Mouse (Mus musculus): ENCODE results near the gene Fiz1.

Gene Fiz1

DNA sequence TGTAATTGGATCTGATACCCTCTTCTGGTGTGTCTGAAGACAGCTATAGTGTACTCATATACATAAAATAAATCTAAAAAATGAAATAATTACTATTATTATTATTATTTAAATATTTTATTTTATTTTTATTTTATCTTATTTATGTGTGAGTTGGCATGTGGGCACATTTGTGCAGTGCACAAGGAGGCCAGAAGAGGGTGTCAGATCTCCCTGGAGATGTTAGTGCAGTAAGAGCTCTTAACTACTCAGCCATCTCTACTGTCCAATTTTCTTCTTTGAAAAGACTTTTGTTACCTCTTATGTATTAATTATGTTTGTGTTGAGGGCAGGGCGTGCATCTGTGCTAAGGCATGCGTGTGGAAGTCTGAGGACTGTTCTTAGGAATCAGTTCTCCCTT, 14.6 kb downstream of the Fiz1 start:
- DNase-seq (ENCODE audit: low spot score), result no peak

DNA sequence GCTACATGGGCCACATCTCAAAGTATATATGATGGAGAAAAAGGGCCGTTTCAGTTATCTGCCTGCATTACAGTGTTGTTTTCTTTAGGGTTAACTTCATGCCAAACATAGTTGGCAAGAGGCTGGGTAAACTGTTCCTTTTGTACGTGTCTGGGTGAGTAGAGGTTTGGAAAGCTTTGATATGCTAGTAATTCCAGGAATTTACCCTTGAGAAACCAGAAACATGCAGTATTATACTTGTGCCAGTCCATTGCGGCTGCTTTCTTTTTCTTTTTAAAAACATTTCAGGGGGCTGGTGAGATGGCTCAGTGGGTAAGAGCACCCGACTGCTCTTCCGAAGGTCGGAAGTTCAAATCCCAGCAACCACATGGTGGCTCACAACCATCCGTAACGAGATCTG, 17.6 kb downstream of the Fiz1 start:
- DNase-seq (ENCODE audit: low spot score), result no peak

DNA sequence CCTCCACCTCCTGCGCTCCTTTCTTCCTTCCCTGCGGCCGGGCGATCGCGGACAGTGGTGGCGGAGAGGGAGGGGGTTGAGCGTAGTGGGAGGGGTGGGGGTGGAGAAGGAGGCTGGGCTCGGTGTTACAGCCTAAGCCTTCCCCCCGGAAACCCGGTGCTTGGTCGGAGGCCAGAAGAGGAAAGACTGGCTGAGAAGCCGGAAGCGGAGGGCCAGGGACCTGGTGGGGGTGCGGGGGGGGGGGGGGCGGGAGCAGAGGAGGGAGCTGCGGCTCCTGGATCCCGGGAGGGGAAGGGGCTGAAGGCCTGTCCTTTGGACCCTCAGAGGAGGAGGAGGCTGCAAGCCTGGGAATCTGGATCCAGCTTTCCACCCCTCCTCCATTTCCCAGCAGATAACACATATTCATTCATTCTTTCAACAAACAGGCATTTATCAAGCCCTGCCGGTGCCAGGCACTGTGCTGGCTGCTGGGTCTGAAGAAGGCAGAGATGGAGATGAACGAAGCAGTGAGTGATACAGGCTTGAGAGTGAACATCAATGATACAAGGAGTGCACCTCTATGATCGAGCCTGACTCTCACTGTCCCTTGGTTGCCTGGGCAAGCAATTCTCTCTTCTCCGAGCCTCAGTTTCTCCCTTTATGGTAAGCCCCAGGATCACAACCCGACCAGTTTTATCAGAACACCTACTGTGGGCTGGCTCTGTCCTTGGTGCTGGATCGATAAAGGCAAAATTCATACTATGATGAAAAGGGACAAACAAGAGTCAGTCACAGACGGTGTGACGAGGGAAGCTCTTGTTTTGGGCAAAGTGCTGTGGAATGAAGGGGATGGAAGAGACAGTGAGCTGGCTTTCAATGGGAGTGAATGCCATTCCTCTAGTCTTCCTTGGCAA, 18.2 kb downstream of the Fiz1 start, which contains the start of gene Zfp579:
Gene Zfp579, minus strand, starts transcription at position 156 of the 893 bp plus-strand sequence.
- DNase-seq (ENCODE audit: low spot score), result no peak

DNA sequence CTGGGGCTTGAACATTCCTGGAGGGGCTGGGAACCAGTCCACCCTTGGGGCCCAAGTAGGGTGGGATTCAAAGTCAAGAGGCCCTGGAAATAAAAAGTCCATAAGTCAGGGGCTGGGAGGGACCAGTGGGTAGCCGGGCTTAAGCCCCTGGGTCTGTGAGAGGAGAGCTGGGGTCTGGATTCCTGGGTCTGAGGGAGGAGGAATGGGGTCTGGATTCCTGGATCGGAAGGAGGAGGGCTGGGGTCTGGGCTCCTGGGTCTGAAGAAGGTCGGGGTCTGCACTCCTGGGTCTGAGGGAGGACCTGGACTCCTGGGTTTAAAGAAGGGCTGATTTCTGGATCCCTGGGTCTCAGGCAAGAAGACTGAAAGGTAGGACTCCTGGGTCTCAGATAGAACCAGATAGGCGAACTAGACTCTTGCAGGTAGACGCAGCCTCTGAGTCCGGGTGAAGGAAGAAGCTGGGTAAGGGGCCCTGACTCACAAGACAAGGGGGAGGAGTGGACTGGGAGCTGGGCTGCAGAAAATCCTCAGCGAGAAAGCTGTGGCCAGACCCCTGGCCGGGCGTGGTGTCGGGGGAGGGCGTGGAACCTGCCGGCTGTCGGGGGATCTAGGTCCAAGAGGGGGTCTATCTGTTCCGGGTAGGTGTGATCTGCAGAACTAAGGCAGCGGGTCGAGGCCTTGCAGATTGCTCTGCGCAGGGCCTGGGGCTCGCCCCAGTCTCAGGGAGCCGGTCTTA, 19.1 kb downstream of the Fiz1 start:
- no peak for DNase-seq (ENCODE audit: low spot score)

DNA sequence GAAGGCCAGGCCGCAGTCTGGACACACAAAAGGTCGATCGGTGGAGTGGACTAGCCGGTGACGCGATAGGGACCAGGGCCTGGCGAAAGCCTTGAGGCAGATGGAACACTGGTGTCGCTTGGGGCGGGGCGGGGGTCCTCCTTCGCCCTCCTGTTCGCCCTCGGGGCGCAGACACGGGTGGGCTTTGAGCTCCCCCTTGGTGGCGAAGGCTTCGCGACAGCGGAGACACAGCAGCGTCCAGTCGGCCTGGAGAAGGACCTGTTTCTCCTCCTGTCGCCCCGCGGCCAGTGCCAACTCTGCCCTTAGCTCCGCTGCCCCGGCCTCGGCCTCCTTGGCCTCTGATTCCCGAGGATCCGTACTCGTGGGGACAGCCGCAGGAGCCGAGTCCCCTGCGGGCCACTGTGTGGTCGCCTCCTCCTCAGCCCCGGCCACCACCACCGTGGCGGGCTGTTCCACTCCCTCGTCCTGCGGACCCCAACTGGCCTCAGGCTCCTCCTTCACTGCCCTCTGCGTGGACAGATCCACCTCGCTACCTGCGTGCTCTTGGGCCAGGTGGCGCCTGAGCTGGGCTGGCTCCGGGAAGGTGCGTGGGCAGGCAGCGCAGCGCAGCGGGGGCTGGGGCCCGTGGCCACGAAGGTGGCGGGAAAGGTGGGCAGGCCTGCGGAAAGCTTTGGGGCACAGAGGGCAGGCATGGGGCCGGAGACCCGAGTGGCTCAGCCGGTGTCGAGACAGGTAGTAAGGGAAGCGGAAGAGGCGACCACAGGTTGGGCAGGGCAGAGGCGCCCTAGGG, 20.3 kb downstream of the Fiz1 start:
- no peak for DNase-seq (ENCODE audit: low spot score)

DNA sequence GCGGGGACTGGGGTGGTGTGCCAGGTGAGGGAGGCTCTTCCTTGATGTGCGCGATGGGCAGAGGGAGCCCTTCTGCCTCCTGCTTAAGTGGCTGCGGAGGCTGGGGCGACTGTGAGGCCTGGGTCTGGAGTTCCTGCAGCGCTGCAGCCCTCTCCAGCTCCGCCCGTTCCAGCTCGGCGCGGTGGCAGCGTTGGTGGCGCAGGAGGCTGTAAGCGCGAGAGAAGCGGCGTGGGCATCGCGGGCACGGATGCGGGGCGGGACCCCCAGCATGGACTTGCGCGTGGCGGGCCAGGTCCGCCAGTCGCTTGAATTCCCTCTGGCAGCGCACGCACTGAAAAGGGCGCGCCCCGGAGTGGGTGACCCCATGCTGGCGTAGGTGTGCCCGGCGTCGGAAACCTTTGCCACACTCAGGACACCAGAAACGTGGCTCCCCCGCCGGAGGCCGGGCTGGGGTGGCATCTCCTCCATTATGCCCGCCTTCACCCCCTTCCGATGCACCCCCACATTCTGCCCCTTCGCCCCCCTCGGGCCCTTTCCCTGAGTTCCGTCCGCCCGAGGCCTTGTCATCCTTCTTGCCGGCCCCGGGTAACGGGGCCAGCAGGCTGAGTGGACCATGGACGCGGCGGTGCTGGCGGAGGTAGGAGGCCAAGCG, 21.0 kb downstream of the Fiz1 start:
- DNase-seq (ENCODE audit: low spot score), result no peak

DNA sequence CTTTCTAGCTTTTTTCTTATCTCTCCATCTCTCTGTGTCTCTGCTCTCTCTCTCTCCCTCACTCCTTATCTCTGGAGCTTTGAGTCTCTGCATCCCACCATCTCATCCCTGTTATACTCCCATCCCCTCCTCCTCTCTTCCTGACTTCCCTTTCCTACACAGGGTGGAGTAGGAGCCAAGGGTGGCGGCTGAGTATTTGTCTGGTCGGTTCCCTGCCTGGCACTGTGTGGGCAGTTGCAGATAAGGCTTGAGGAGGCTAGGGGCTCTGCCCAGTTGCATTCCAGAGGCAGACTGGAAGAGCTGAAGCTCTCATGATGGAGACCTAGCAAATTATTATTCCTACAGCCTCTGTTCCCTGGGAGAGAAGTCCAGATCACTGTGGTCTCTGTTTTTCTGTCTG, 26.2 kb downstream of the Fiz1 start:
- DNase-seq (ENCODE audit: low spot score), result no peak

DNA sequence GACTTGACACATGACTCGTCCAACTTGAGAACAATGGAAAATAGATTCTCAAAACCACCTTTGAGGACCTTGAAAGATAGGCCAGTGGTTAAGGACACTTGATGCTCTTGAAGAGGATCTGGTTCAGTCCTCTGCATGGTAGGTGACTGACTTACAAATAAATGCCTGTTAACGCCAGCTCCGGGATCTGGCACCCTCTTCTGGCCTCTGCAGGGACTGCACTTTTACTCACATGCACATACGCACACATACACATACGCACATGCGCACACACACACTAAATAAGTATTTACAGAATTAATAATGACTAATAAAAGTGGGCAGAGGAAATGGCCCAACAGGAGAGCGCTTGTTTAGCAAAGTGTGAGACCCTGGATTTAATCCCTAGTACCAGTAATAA, 37.7 kb downstream of the Fiz1 start:
- DNase-seq (ENCODE audit: low spot score), result no peak

DNA sequence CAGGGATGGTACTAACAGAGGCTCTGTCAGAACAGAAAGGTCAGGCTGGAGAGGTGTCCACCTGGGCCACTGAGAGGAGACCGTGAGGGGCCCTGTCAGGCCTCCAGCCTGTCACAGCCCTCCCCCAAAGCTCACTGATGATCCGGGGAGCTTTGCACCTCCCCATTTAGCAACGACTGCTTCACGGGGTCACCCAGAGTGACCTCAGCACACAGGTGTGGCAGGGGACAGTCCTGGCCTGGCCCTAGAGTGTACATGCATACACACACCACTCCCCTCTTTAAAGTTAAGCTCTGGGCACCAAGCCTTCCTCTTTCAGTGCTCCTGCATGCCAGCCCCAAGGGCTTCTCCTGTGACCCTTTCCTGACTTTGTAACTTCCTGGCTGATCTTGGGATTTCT, 39.0 kb downstream of the Fiz1 start:
- no peak for DNase-seq (ENCODE audit: low spot score)

DNA sequence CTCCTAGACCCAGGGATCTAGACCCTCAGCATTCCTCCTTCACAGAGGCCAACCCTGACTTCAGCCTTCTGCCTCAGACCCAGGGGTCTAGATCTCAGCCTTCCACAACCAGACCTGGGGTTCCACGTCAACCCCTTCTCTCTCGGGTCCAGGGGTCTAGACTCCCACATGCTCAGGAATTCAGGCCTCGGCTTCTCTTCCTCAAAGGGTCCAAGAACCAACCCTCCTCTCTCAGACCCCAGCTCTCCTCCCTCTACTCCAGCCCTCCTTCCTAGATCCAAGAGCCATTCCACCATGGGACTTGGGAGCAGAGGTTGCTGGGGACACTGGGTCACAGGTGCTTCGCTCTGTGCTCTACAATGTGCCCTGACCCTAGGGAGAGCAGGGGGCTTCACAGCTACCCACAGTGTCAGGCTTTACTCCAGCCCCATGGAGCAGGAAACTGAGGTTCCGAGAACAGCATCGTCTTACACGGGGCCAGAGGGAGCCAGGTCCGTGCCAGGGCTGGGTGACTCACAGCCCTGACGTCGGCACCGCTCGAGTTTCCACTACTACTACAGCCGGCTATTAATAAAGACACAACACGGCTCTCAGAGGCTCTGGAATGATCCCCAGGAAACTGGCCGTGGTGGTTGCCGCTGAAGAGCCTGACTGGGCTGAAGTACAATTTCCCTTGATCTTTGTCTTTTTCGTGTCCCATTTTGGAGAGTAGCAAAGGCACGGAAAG, 42.0 kb downstream of the Fiz1 start:
- DNase-seq (ENCODE audit: low spot score), result no peak

DNA sequence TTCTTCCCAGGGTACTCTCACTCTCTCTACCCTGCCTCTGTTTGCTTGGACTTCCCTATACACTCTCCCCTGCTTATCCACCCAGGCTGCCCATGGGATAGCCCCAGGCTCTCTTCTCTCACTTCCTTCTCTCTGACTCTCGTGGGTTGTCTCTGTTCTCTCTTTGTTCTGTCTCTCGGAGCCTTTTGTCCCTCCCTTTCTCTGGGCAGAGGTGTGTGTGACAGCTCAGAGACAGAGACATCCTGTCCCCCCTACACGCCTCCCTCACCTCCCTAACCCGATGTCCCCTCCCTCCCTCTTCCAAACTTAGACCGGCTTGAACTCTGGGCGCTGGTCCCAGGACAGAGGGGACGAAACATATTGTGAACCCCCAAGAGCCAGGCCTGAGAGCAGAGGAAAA, 42.8 kb downstream of the Fiz1 start:
- DNase-seq (ENCODE audit: low spot score), result no peak

DNA sequence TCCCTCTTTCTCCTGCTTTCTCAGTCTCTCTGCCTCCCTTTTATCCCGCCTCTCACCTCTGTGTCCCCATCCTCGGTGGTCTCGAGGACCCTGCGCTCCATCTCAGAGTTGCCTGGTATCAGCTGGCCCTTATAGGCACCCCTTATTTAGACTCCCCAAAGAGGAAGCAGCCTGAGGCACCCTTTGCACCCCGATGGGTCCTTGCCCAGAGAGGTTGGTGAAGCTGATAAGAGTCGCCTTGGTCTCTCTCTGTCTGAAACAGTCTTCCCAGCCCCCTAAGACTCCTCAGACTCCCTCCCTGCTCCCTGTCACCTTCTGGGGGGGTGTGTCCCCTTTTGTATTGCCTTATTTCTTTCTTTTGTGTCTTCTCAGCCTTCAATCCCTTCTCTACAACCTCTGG, 43.4 kb downstream of the Fiz1 start, which contains the start of gene Sbk3:
Gene Sbk3, minus strand, starts transcription at position 101 of the 400 bp plus-strand sequence.
- no peak for DNase-seq (ENCODE audit: low spot score)

DNA sequence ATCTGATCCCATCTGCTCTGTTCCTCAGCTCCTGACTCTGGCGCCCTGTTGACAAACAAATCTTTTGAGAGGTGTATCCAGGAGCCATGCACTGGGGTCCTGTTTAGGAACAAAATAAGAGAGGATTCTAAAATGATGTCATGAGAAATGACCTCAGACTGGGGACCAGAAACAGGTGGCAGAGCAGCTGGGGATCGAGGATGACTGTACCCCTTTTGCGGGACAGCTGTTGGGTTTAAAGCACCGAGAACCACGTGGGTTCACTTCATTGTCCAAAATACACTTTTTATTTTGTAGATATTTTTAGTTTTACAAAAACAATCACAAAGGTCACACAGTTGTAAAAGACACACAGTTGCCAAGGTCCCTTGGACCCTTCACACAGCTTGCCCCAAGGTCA, 49.5 kb downstream of the Fiz1 start:
- no peak for DNase-seq (ENCODE audit: low spot score)

DNA sequence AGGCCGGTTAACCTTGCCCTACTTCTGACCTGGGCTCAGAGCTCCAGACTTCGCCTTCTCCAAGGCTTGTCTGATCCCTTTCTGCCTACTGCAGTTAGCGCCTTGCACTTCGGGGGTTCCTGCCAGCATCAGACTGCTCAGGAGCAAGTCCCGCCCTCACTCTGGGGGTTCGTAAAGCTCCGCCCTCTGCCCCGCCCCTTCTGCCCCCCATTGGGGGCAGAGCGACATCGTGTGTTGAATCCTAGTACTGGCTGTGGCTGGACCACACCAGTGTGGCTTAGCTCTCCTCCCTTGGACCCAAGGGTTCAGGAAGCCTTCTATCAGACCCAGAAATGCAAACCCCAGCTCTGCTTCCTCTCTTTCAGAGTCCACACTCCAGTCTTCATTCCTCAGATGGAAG, 50.2 kb downstream of the Fiz1 start, which contains the start of gene Sbk2:
Gene Sbk2, minus strand, starts transcription at position 135 of the 400 bp plus-strand sequence.
- peak; percentile 61 for DNase-seq (ENCODE audit: low spot score)

DNA sequence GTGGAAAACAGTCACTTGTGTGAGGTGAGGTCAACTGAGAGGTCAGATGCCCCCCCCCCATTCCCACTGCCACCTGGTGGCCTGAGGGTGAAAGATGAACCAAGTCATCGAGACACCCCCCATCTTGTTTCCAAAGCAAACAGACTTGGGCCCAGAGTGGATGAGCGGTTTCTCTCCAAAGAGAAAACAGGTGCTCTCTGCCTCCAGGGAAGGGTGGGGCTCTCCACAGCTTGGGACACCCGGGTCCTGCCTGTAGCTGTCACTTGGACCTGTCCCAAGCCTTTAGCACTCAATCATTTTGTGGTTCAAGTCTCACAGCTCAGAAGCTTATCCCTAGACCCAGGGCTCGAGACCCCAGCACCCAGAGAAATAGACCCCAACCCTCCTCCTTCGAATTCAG, 51.0 kb downstream of the Fiz1 start:
- DNase-seq (ENCODE audit: low spot score), result no peak

DNA sequence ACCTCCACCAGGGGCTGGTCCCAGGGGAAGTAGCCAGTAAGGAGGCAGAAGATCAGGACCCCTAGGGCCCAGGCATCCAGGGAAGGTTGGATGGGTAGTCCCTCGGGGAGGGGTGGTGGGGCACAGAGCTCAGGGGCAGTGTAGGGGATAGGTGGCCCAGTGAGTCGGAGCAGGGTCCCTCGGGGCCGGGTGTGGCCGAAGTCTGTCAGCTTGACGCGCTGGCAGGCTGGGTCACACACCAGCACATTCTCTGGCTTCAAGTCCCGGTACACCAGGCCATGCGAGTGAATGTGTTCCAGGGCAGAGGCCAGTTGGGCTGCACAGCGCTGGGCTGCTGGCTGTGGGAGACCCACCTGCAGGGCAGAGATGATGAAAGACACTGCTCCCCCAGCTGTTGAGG, 57.1 kb downstream of the Fiz1 start:
- DNase-seq (ENCODE audit: low spot score), result no peak

All from left cerebral cortex, adult 11 months (tissue).